Mouse (Mus musculus) forebrain, embryonic 16.5 days (tissue): Measurements from ENCODE around the gene Klhl3. TPM values are rescaled to one million over a fixed set of nuclear protein-coding genes. Genes with fewer than 3 reads are reported as not detected.
A peak's percentile ranks its signal among the peaks of the same experiment; 100 is the strongest.

ENCODE experiments used
- ATAC-seq: fragments of 200-750 bp; cut with Nextera tagmentation; 2 replicates; pipeline ENCODE4 v1.8.0; 2017; ENCODE audit warnings: mild to moderate bottlenecking, moderate library complexity
- H3K27ac ChIP-seq: fragments of 300-500 bp; sonication (generic); 2 replicates; pipeline ENCODE4 v1.5.1; 2014; ENCODE audit warnings: low read length, control low read depth
- H3K27me3 ChIP-seq: fragments of 300-500 bp; sonication (generic); replicated peaks from 2 replicates; pipeline ENCODE4 v1.6.1; 2014; ENCODE audit warnings: low read length; ENCODE audit not compliant: control insufficient read depth, insufficient read depth
- H3K36me3 ChIP-seq: fragments of 300-500 bp; sonication (generic); 2 replicates; pipeline ENCODE4 v1.6.1; 2014; ENCODE audit not compliant: control insufficient read depth, insufficient read depth
- H3K4me1 ChIP-seq: fragments of 300-500 bp; sonication (generic); replicated peaks from 2 replicates; pipeline ENCODE4 v1.6.1; 2014; ENCODE audit warnings: low read length; ENCODE audit not compliant: control insufficient read depth, insufficient read depth
- H3K4me2 ChIP-seq: fragments of 300-500 bp; sonication (generic); 2 replicates; pipeline ENCODE4 v1.6.1; 2014; ENCODE audit warnings: mild to moderate bottlenecking, low read length, control low read depth
- H3K4me3 ChIP-seq: fragments of 300-500 bp; sonication (generic); replicated peaks from 2 replicates; pipeline ENCODE4 v1.5.1; 2014; ENCODE audit warnings: mild to moderate bottlenecking, low read length, control low read depth
- H3K9ac ChIP-seq: fragments of 300-500 bp; sonication (generic); replicated peaks from 2 replicates; pipeline ENCODE4 v1.6.1; 2014; ENCODE audit warnings: low read depth, low read length, control low read depth
- H3K9me3 ChIP-seq: fragments of 300-500 bp; sonication (generic); 2 replicates; pipeline ENCODE4 v1.6.1; 2016; ENCODE audit warnings: low read length; ENCODE audit not compliant: control insufficient read depth
- WGBS: fragments of 180-500 bp; shearing (Covaris S2); extraction: QIAGEN DNeasy Blood & Tissue Kit; methylation state at CpG from one replicate; pipeline ENCODE4 v1.1.7; 2014; 5-methylcytosine and 5-hydroxymethylcytosine counted together
- polyA plus RNA-seq: library from polyadenylated mRNA; unstranded; fragments of >200 nt; fragmentation: Nextera tagmentation; extraction: Ambion mirVana; gene quantifications from 2 replicates; pipeline ENCODE4 v1.2.1, GENCODE M21; 2015

Klhl3 gene
- polyA plus RNA-seq, 1 experiment from 2014 or later = 11.8 TPM

DNA sequence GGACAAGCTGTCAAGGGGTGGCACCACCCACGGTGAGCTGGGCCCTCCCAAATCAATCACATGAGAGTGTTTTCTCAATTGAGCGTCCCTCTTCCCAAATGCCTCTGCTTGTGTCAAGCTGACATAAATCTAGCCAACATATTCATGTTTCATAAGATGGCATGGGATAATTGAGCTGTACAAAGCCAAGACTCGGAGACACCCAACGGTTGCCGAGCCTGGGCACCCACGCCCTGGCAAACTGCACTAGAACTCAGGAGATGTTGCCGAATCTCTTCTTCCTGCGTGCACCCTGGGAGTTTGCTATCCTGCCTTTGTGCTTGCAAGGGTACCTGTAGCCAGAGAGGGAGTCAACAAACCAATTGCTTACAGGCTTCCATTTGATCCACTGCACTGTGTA lies 70.1 kb downstream of the Klhl3 start:
- no peaks in the 10 kb centered on the region for H3K36me3 ChIP-seq
- H3K27me3 ChIP-seq = no peaks in the 10 kb centered on the region
- WGBS = 87% methylated on average over 8 of the region's 8 CpGs
- no peak overlapping the region for H3K4me3 ChIP-seq
- H3K9me3 ChIP-seq = 0 out of 2 replicates have a peak, but pooled peaks cover 5% of the 10 kb centered on the region
- no peak overlapping the region for H3K4me2 ChIP-seq
- no peak for ATAC-seq
- no peak overlapping the region for H3K27ac ChIP-seq
- H3K4me1 ChIP-seq = no peaks in the 10 kb centered on the region
- H3K9ac ChIP-seq = no peak overlapping the region

DNA sequence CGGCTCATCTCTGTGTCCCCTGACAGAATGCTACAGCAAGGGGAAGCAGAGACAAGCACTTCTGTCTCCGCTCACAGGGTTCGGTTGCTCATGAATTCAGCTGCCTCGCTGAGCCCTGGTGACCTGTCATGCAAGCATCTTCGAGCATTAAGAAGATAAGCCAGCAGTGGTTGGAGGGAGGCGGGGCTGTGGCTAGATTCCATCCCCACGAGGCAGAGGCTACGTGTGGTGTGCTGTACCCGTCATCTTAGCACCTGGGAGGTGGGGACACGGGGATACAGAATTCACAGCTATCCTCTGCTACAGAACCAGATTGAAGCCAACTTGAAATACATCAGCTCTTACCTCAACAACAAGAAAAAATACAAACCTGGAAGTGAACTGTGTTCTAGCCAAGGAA lies 73.3 kb downstream of the Klhl3 start:
- no peak for ATAC-seq
- 73% methylated on average over 10 of the region's 10 CpGs for WGBS

DNA sequence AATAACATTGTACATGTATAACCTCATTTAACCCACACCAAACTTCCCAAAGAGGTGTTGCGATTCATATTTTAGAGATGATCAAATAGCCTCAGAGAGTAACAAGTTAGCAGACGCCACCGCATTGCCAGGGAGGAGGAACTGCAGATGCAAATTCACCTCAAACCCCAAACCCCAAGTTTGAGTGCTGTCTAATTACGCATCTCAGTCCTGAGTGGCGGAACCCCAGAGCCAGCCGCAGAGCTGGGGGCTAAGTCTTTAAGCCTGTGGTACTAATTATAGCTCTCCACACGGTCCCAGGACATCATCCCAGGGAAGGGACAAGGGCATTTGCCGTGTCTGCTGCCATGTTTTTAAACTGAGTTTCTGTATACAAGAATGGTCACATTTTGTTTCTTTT lies 75.9 kb downstream of the Klhl3 start:
- ATAC-seq = no peak
- no peaks in the 10 kb centered on the region for H3K36me3 ChIP-seq
- H3K27ac ChIP-seq = no peak overlapping the region
- H3K9ac ChIP-seq = no peak overlapping the region
- no peak overlapping the region for H3K4me3 ChIP-seq
- H3K4me2 ChIP-seq = no peak overlapping the region
- no peaks in the 10 kb centered on the region for H3K27me3 ChIP-seq
- WGBS = 75% methylated on average over 8 of the region's 8 CpGs
- no peaks in the 10 kb centered on the region; the same call in 1 of the 2 replicates for H3K4me1 ChIP-seq
- H3K9me3 ChIP-seq = no peaks in the 10 kb centered on the region

More for the DNA sequence above, 73.3 kb downstream of the Klhl3 start:
- Histone ChIP-seq H3K4me2 (no peak overlapping the region), H3K9me3 (no peaks in the 10 kb centered on the region), H3K4me1 (no peaks in the 10 kb centered on the region; the same call in 1 of the 2 replicates), H3K36me3 (no peaks in the 10 kb centered on the region), H3K27me3 (no peaks in the 10 kb centered on the region), H3K9ac (no peak overlapping the region), H3K4me3 (no peak overlapping the region), H3K27ac (no peak overlapping the region)

DNA sequence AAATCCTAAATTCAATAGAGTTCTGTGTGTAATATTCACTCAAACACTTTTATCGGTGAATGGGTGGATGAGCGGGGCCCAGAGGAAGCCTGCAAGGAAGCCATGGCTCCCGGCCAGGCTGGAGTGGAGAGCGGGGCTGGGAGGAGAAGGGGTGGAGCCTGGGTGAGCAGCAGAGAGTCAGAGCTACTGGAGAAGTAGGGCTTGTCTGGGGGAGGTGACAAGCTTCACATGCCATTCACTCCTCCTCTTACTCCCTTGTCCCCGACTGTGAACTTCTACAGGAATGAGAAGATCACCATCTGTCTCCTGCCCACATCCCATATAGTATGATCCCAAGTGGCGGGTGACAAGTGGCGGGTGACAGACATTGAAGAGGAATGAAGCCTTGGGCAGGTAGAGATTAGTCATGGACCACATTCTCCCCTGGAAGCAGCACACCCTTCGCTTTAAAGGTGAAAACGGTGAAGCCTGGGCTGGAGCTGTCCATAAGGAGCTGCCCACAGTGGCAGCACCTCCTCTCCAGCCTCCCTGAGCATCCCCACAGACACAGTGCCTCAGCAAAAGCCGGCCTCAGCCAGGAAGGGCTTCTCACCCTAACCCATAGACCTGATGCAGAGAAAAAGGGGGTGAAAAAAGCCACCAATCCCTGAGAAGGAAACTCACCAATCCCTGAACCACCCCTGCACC lies 77.8 kb downstream of the Klhl3 start:
- no peak for ATAC-seq

DNA sequence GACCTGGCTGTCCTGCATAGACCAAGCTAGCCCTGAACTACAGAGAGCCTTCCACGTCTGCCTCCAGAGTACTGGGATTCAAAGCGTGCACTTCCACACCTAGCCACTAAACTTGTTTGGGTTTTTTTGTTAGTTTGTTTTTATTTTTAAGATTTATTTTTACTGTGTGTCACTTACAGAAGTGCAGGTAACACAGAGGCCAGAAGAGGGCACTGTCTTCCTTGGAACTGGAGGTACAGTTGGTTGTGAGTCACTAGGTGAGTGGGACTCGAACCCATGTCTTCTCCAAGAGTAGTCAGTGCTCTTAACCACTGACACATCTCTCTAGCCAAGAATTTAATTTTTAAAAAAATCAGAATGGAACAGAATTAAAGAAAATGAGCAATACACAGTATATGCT lies 78.4 kb downstream of the Klhl3 start:
- WGBS = 96% methylated on average over 3 of the region's 3 CpGs
- Histone ChIP-seq H3K9ac (no peak overlapping the region), H3K27ac (no peak overlapping the region), H3K36me3 (no peaks in the 10 kb centered on the region), H3K27me3 (no peaks in the 10 kb centered on the region), H3K4me3 (no peak overlapping the region), H3K4me2 (no peak overlapping the region), H3K9me3 (no peaks in the 10 kb centered on the region), H3K4me1 (no peaks in the 10 kb centered on the region; the same call in 1 of the 2 replicates)
- ATAC-seq = no peak

More for the DNA sequence above, 77.8 kb downstream of the Klhl3 start:
- no peaks in the 10 kb centered on the region for H3K9me3 ChIP-seq
- H3K27me3 ChIP-seq = no peaks in the 10 kb centered on the region
- no peaks in the 10 kb centered on the region for H3K36me3 ChIP-seq
- H3K9ac ChIP-seq = no peak overlapping the region
- 63% methylated on average over 10 of the region's 10 CpGs for WGBS
- H3K27ac ChIP-seq = no peak overlapping the region
- no peaks in the 10 kb centered on the region; the same call in 1 of the 2 replicates for H3K4me1 ChIP-seq
- H3K4me2 ChIP-seq = no peak overlapping the region
- no peak overlapping the region for H3K4me3 ChIP-seq

DNA sequence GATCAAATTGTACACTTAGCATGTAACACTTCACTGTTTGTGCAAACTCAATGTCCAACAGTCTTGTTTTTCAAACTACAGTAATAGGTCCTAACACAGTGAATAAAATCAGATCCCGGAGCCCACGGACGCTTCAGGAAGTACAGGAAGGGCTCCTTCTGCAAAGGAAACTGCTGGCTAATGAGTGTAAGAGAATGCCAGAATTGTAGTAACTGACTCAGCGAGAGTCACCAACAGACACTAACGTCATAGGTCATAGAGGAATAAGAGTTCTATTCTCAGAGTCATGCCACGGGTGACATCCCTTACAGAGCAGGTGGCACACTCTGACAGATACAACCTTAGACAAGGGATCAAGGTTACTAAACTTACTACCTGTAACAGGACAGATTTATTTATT lies 78.9 kb downstream of the Klhl3 start:
- Histone ChIP-seq H3K27ac (no peak overlapping the region), H3K4me3 (no peak overlapping the region), H3K27me3 (no peaks in the 10 kb centered on the region), H3K9me3 (no peaks in the 10 kb centered on the region), H3K36me3 (no peaks in the 10 kb centered on the region), H3K9ac (no peak overlapping the region), H3K4me2 (no peak overlapping the region), H3K4me1 (no peaks in the 10 kb centered on the region; the same call in 1 of the 2 replicates)
- no peak for ATAC-seq
- WGBS = 92% methylated on average over 6 of the region's 6 CpGs

DNA sequence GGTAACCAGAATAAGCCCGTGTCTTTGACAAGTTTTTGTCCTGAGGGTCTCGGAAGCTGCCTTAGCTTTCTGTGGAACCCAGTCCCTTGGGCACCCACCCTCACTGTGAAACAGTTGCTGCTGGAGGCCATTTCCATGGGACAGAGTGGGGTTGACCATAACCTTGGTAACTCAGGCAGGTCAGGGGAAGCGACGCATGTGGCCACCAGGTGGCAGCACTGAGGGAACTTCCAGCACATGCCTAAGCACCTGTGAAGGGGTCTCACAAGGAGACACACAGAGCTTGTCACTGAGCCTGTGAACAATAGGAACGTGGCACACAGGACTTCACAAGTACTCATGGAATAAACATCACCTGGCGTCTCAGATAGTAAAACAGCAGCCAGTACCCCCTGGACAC lies 81.6 kb downstream of the Klhl3 start:
- ATAC-seq = no peak

DNA sequence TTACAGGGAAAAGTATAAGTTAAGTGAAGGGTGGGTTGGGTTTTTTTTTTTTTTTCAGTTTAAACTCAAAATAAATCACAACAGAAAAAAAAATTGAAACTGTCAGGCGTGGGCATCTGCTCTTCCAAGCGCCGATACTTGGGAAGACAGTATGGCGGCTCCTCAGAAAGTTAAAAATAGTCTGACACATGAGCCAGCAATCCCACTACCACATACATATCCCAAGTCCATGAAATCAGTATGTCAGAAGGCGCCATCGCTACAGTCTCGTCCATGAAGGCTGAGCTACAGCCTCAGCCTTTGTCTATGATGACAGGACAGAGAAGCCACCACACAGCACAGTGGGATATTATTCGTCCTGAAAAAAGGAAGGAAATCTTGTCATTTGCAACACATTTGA lies 86.3 kb downstream of the Klhl3 start:
- peaks cover 16% of the 10 kb centered on the region for H3K4me1 ChIP-seq
- no peak for ATAC-seq
- no peak overlapping the region for H3K9ac ChIP-seq
- H3K4me3 ChIP-seq = no peak overlapping the region
- no peaks in the 10 kb centered on the region for H3K9me3 ChIP-seq
- WGBS = 76% methylated on average over 8 of the region's 8 CpGs
- H3K27me3 ChIP-seq = no peaks in the 10 kb centered on the region
- no peaks in the 10 kb centered on the region for H3K36me3 ChIP-seq
- no peak overlapping the region for H3K4me2 ChIP-seq
- peak overlapping the region; percentile 7; the same call in 1 of the 2 replicates for H3K27ac ChIP-seq

More for the DNA sequence above, 81.6 kb downstream of the Klhl3 start:
- H3K27ac ChIP-seq = no peak overlapping the region
- WGBS = 52% methylated on average over 6 of the region's 6 CpGs
- H3K4me1 ChIP-seq = no peaks in the 10 kb centered on the region; the same call in 1 of the 2 replicates
- H3K9ac ChIP-seq = no peak overlapping the region
- H3K4me2 ChIP-seq = no peak overlapping the region
- no peaks in the 10 kb centered on the region for H3K36me3 ChIP-seq
- H3K27me3 ChIP-seq = no peaks in the 10 kb centered on the region
- H3K4me3 ChIP-seq = no peak overlapping the region
- H3K9me3 ChIP-seq = no peaks in the 10 kb centered on the region

DNA sequence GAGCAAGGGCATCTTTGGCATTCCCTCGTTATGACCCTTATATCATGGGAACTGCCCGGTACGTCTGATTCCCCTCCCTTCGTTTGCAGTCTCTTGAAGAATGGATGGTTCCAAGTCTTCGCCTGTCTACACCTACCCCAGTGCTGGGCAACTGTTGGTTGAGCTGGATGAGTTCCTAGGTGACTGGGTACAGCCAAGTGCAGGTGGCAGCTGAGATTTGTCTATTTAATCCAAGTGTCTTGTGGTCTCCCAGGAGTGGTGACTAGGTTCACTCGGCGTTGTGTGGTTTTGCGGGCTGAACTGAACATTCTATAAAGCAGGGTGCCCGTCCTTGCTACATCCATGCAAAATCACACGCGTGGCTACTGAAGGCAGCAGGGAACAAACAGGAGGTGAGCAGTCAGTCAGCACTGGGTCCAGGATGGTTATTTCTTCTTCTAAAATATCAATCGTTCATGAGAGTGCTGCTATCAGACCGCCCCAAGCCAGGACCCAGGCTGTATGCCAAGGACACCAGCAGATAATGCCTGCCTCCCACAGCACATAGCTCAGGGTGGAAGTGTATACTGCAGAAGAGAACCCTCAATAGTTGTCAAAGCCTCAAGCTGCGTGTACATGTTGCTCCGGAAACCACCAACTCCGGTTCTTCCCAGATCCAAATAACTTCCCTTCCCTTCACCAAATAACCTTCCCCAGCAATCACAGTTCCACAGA lies 87.5 kb downstream of the Klhl3 start:
- Histone ChIP-seq H3K4me2 (no peak overlapping the region), H3K27me3 (no peaks in the 10 kb centered on the region), H3K27ac (no peak overlapping the region), H3K9ac (no peak overlapping the region), H3K36me3 (no peaks in the 10 kb centered on the region), H3K4me3 (no peak overlapping the region), H3K4me1 (peaks cover 16% of the 10 kb centered on the region), H3K9me3 (no peaks in the 10 kb centered on the region)
- WGBS = 89% methylated on average over 16 of the region's 16 CpGs
- no peak for ATAC-seq
